Mouse (Mus musculus) myocyte (in vitro differentiated cells): Measurements from ENCODE around the gene Cbfa2t3.
A peak's percentile ranks its signal among the peaks of the same experiment; 100 is the strongest.

Experiments used
- CEBPB ChIP-seq: IDR thresholded peaks from 2 replicates; pipeline ENCODE4 v1.6.1; 2011; ENCODE audit warnings: mild to moderate bottlenecking, moderate library complexity; ENCODE audit not compliant: poor library complexity, insufficient read depth, severe bottlenecking
- E2F4 ChIP-seq: IDR thresholded peaks from one replicate; pipeline ENCODE4 v1.6.1; 2011; ENCODE audit warnings: mild to moderate bottlenecking, control low read depth, moderate library complexity; ENCODE audit not compliant: insufficient read depth
- MAX ChIP-seq: IDR thresholded peaks from one replicate; pipeline ENCODE4 v1.6.1; 2011; ENCODE audit warnings: low read depth, mild to moderate bottlenecking, control low read depth
- MYOD1 ChIP-seq, 3 experiments: IDR thresholded peaks; one replicate each; pipeline ENCODE4 v1.6.1; 2011; ENCODE audit warnings: control low read depth in 2 of 3, low read depth in 2 of 3, mild to moderate bottlenecking in 2 of 3, moderate library complexity in 1 of 3; ENCODE audit not compliant: insufficient read length in 2 of 3, control insufficient read depth in 1 of 3
- MYOG ChIP-seq, 3 experiments: IDR thresholded peaks; one replicate each; pipeline ENCODE4 v1.6.1; 2011; ENCODE audit warnings: control low read depth in 2 of 3, low read depth in 2 of 3, mild to moderate bottlenecking in 2 of 3; ENCODE audit not compliant: insufficient read length in 2 of 3, control insufficient read depth in 1 of 3, insufficient read depth in 1 of 3
- POLR2A ChIP-seq: IDR thresholded peaks from one replicate; pipeline ENCODE4 v1.6.1; 2011; ENCODE audit warnings: low read depth, mild to moderate bottlenecking, control low read depth, moderate library complexity; ENCODE audit not compliant: insufficient read length
- POLR2AphosphoS2 ChIP-seq: IDR thresholded peaks from one replicate; pipeline ENCODE4 v1.6.1; 2011; ENCODE audit warnings: low read depth, control low read depth; ENCODE audit not compliant: insufficient read length
- SRF ChIP-seq: IDR thresholded peaks from one replicate; pipeline ENCODE4 v1.6.1; 2011; ENCODE audit warnings: low read depth; ENCODE audit not compliant: control insufficient read depth, insufficient read length
- TCF12 ChIP-seq: IDR thresholded peaks from one replicate; pipeline ENCODE4 v1.6.1; 2011; ENCODE audit warnings: mild to moderate bottlenecking, control low read depth; ENCODE audit not compliant: poor library complexity, insufficient read depth, severe bottlenecking
- USF1 ChIP-seq: IDR thresholded peaks from one replicate; pipeline ENCODE4 v1.6.1; 2011; ENCODE audit warnings: low read depth, mild to moderate bottlenecking, control low read depth, moderate library complexity

DNA sequence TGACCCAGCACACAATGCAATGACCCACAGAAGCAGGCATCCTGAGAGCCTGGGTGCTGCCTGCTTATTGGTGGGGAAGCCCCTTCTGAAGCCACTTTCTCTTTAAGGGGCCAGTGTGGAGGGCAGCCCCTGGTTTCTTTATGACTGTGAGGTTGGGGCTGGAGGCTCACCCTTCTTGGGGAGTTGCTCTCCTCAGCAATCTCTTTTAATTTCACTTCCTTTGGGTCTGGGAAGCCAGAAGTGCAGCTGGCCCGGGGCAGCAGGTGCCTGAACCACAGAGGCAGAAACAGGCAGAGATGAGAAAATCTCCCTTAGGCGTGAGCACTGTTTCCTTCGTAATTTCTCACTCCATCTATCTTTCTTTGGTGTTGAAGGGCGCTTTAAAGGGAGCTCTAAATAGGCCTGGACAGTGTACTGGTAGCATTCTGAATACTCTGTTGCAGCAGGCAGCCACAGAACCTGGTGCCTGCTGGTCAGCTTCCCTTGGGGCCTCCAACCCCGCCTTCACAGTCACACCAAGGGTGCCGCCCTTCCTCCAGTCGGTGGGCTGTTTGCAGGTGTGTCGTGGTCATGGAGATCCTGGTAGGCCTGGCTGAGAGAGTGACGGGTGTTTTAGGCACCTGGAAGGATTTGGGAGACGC is 3.5 kb upstream of the Cbfa2t3 start:
- TF ChIP-seq POLR2A (no peak), MAX (no peak), MYOD1 (IDR thresholded peaks at IDR 0.05; ENCODE audit: control insufficient read depth in 1 of 3, insufficient read length in 2 of 3, low read depth in 2 of 3) (peak in 2 of 3 experiments; percentile 69 to 71), E2F4 (no peak), USF1 (no peak), SRF (no peak), TCF12 (peak; percentile 3), MYOG (IDR thresholded peaks at IDR 0.05; ENCODE audit: control insufficient read depth in 1 of 3, insufficient read depth in 1 of 3, insufficient read length in 2 of 3, low read depth in 2 of 3) (peak in 2 of 3 experiments; percentile 52 to 78), POLR2AphosphoS2 (no peak), CEBPB (no peak)
